Mouse (Mus musculus): Measurements from ENCODE around the gene Smco3.

- TF ChIP-seq POLR2A (IDR thresholded peaks at IDR 0.05; ENCODE audit: borderline replicate concordance, low read depth, low read length): no peak
- no peak for TF ChIP-seq CTCF (IDR thresholded peaks at IDR 0.05; ENCODE audit: low read depth, low read length)
Observed at GRCm38 (mm10) chr6:136850267-136850666, 15.0 kb upstream of the Smco3 start.

All from bone marrow macrophage, adult 2 months (primary cell).